Mouse (Mus musculus): ENCODE measurements around the gene Irs3.

Gene Irs3

GRCm38 (mm10) chr5:137645652-137646091 is at the start of gene Irs3:
TSS of gene Irs3 (minus strand) at chr5:137645714.
- no peak for DNase-seq

- no peak for DNase-seq
These were observed 49.3 kb upstream of the Irs3 start for GRCm38 (mm10) chr5:137694796-137695195.

- DNase-seq, result no peak
These were observed 46.4 kb upstream of the Irs3 start for GRCm38 (mm10) chr5:137691881-137692280.

- no peak for DNase-seq
These were observed 45.0 kb upstream of the Irs3 start for GRCm38 (mm10) chr5:137690531-137690930.

GRCm38 (mm10) chr5:137689974-137690373 is 44.5 kb upstream of the Irs3 start:
- DNase-seq, result no peak

- DNase-seq, result no peak
These were observed 40.7 kb upstream of the Irs3 start for GRCm38 (mm10) chr5:137686127-137686790.

GRCm38 (mm10) chr5:137685653-137686052 is 40.1 kb upstream of the Irs3 start:
- DNase-seq, result no peak

- peak; percentile 97 for DNase-seq
These were observed 39.0 kb upstream of the Irs3 start, which contains the start of gene Agfg2 for GRCm38 (mm10) chr5:137684294-137685123. TSS of gene Agfg2 (minus strand) at chr5:137684726.

- no peak for DNase-seq
These were observed 38.1 kb upstream of the Irs3 start for GRCm38 (mm10) chr5:137683388-137684293.

- DNase-seq, result no peak
These were observed 37.0 kb upstream of the Irs3 start for GRCm38 (mm10) chr5:137682526-137682925.

- no peak for DNase-seq
These were observed 34.2 kb upstream of the Irs3 start for GRCm38 (mm10) chr5:137679726-137680125.

GRCm38 (mm10) chr5:137678736-137679135 is 33.2 kb upstream of the Irs3 start:
- no peak for DNase-seq

GRCm38 (mm10) chr5:137677859-137678258 is 32.3 kb upstream of the Irs3 start:
- no peak for DNase-seq

- no peak for DNase-seq
These were observed 29.3 kb upstream of the Irs3 start for GRCm38 (mm10) chr5:137674786-137675185.

GRCm38 (mm10) chr5:137673015-137673414 is 27.5 kb upstream of the Irs3 start:
- no peak for DNase-seq

- DNase-seq, result no peak
These were observed 26.8 kb upstream of the Irs3 start for GRCm38 (mm10) chr5:137672361-137672760.

GRCm38 (mm10) chr5:137671443-137672240 is 26.1 kb upstream of the Irs3 start:
- no peak for DNase-seq

GRCm38 (mm10) chr5:137670240-137670639 is 24.7 kb upstream of the Irs3 start:
- no peak for DNase-seq

- DNase-seq, result no peak
These were observed 23.5 kb upstream of the Irs3 start for GRCm38 (mm10) chr5:137668971-137669370.

GRCm38 (mm10) chr5:137663057-137663456 is 17.5 kb upstream of the Irs3 start:
- DNase-seq, result no peak

GRCm38 (mm10) chr5:137660064-137660688 is 14.7 kb upstream of the Irs3 start:
- no peak for DNase-seq

GRCm38 (mm10) chr5:137656977-137657376 is 11.5 kb upstream of the Irs3 start:
- peak; percentile 76 for DNase-seq

Measured in cerebellum, adult 8-10 months (tissue).